Mouse (Mus musculus): ENCODE results near the gene Bcl11a. TPM values are rescaled to one million over a fixed set of nuclear protein-coding genes. Genes with fewer than 3 reads are reported as not detected.
A peak's percentile ranks its signal among the peaks of the same experiment; 100 is the strongest.

Bcl11a gene
- total and polyA plus RNA-seq, 2 experiments from 2014 or later = 70.8 to 173 TPM

GRCm38 (mm10) chr11:24099215-24099614, 21.4 kb downstream of the Bcl11a start:
- WGBS = 46% methylated on average over 10 of the region's 10 CpGs
- no peak overlapping the region for H3K4me3 ChIP-seq (ENCODE audit: low read depth, low read length)
- no peaks in the 10 kb centered on the region for H3K27me3 ChIP-seq (ENCODE audit: insufficient read depth, low read length)
- peak overlapping the region; percentile 89 for H3K27ac ChIP-seq (ENCODE audit: low read depth, low read length)
- DNase-seq (no peak), ATAC-seq (no peak)
- H3K4me2 ChIP-seq (ENCODE audit: low read depth) = peak overlapping the region; percentile 37
- no peaks in the 10 kb centered on the region for H3K9me3 ChIP-seq (ENCODE audit: low read length)
- no peaks in the 10 kb centered on the region for H3K36me3 ChIP-seq (ENCODE audit: insufficient read depth)
- TF ChIP-seq CTCF (IDR thresholded peaks at IDR 0.05; ENCODE audit: low read depth) = no peak
- H3K4me1 ChIP-seq (ENCODE audit: insufficient read depth) = peaks cover 54% of the 10 kb centered on the region
- peak overlapping the region; percentile 26 for H3K9ac ChIP-seq

GRCm38 (mm10) chr11:24099886-24100293, 22.0 kb downstream of the Bcl11a start:
- peak overlapping the region; percentile 47 for H3K27ac ChIP-seq (ENCODE audit: low read depth, low read length)
- DNase-seq (no peak), ATAC-seq (no peak)
- no peaks in the 10 kb centered on the region for H3K36me3 ChIP-seq (ENCODE audit: insufficient read depth)
- H3K4me2 ChIP-seq (ENCODE audit: low read depth) = peak overlapping the region; percentile 37
- no peak overlapping the region for H3K4me3 ChIP-seq (ENCODE audit: low read depth, low read length)
- no peaks in the 10 kb centered on the region for H3K9me3 ChIP-seq (ENCODE audit: low read length)
- no peaks in the 10 kb centered on the region for H3K27me3 ChIP-seq (ENCODE audit: insufficient read depth, low read length)
- 11% methylated on average over 7 of the region's 7 CpGs for WGBS
- H3K9ac ChIP-seq = peak overlapping the region; percentile 26; the same call in 1 of the 2 replicates
- no peak for TF ChIP-seq CTCF (IDR thresholded peaks at IDR 0.05; ENCODE audit: low read depth)
- H3K4me1 ChIP-seq (ENCODE audit: insufficient read depth) = peaks cover 48% of the 10 kb centered on the region

- Histone ChIP-seq H3K27ac (ENCODE audit: low read depth, low read length) (peak overlapping the region; percentile 47), H3K36me3 (ENCODE audit: insufficient read depth) (no peaks in the 10 kb centered on the region), H3K27me3 (ENCODE audit: insufficient read depth, low read length) (no peaks in the 10 kb centered on the region), H3K9me3 (ENCODE audit: low read length) (no peaks in the 10 kb centered on the region), H3K4me3 (ENCODE audit: low read depth, low read length) (no peak overlapping the region), H3K9ac (no peak overlapping the region), H3K4me1 (ENCODE audit: insufficient read depth) (peaks cover 41% of the 10 kb centered on the region), H3K4me2 (ENCODE audit: low read depth) (peak overlapping the region; percentile 13)
- WGBS = 43% methylated on average over 4 of the region's 4 CpGs
- DNase-seq (no peak), ATAC-seq (peak; percentile 13; the same call in 1 of the 2 replicates)
- no peak for TF ChIP-seq CTCF (IDR thresholded peaks at IDR 0.05; ENCODE audit: low read depth)
Observed at GRCm38 (mm10) chr11:24100449-24101070, 22.7 kb downstream of the Bcl11a start.

- H3K27ac ChIP-seq (ENCODE audit: low read depth, low read length) = peak overlapping the region; percentile 23; the same call in 1 of the 2 replicates
- DNase-seq (no peak), ATAC-seq (no peak)
- no peak overlapping the region for H3K4me2 ChIP-seq (ENCODE audit: low read depth)
- H3K9me3 ChIP-seq (ENCODE audit: low read length) = no peaks in the 10 kb centered on the region
- no peak for TF ChIP-seq CTCF (IDR thresholded peaks at IDR 0.05; ENCODE audit: low read depth)
- 87% methylated on average over 3 of the region's 3 CpGs for WGBS
- H3K4me1 ChIP-seq (ENCODE audit: insufficient read depth) = peaks cover 38% of the 10 kb centered on the region
- H3K9ac ChIP-seq = no peak overlapping the region
- H3K27me3 ChIP-seq (ENCODE audit: insufficient read depth, low read length) = no peaks in the 10 kb centered on the region
- H3K36me3 ChIP-seq (ENCODE audit: insufficient read depth) = no peaks in the 10 kb centered on the region
- H3K4me3 ChIP-seq (ENCODE audit: low read depth, low read length) = no peak overlapping the region
Observed at GRCm38 (mm10) chr11:24101625-24102024, 23.8 kb downstream of the Bcl11a start.

- ATAC-seq = no peak
- no peak for DNase-seq
- Histone ChIP-seq H3K9me3 (ENCODE audit: low read length) (no peaks in the 10 kb centered on the region), H3K4me2 (ENCODE audit: low read depth) (no peak overlapping the region), H3K36me3 (ENCODE audit: insufficient read depth) (no peaks in the 10 kb centered on the region), H3K4me3 (ENCODE audit: low read depth, low read length) (no peak overlapping the region), H3K9ac (no peak overlapping the region), H3K4me1 (ENCODE audit: insufficient read depth) (peaks cover 37% of the 10 kb centered on the region), H3K27ac (ENCODE audit: low read depth, low read length) (peak overlapping the region; percentile 23; the same call in 1 of the 2 replicates), H3K27me3 (ENCODE audit: insufficient read depth, low read length) (no peaks in the 10 kb centered on the region)
- 81% methylated on average over 2 of the region's 2 CpGs for WGBS
- no peak for TF ChIP-seq CTCF (IDR thresholded peaks at IDR 0.05; ENCODE audit: low read depth)
Observed at GRCm38 (mm10) chr11:24102372-24102771, 24.5 kb downstream of the Bcl11a start.

- H3K4me3 ChIP-seq (ENCODE audit: low read depth, low read length) = no peak overlapping the region
- no peaks in the 10 kb centered on the region for H3K36me3 ChIP-seq (ENCODE audit: insufficient read depth)
- TF ChIP-seq CTCF (IDR thresholded peaks at IDR 0.05; ENCODE audit: low read depth) = no peak
- H3K27ac ChIP-seq (ENCODE audit: low read depth, low read length) = 0 out of 2 replicates have a peak overlapping the region, but pooled peaks have one; percentile 35
- peaks cover 34% of the 10 kb centered on the region for H3K4me1 ChIP-seq (ENCODE audit: insufficient read depth)
- no peak overlapping the region for H3K9ac ChIP-seq
- no peaks in the 10 kb centered on the region for H3K9me3 ChIP-seq (ENCODE audit: low read length)
- DNase-seq = no peak
- H3K27me3 ChIP-seq (ENCODE audit: insufficient read depth, low read length) = no peaks in the 10 kb centered on the region
- no peak overlapping the region for H3K4me2 ChIP-seq (ENCODE audit: low read depth)
- WGBS = 66% methylated on average over 6 of the region's 6 CpGs
- ATAC-seq = no peak
Observed at GRCm38 (mm10) chr11:24103128-24103742, 25.4 kb downstream of the Bcl11a start.

- no peak overlapping the region for H3K4me3 ChIP-seq (ENCODE audit: low read depth, low read length)
- WGBS = 61% methylated on average over 5 of the region's 5 CpGs
- peaks cover 11% of the 10 kb centered on the region for H3K4me1 ChIP-seq (ENCODE audit: insufficient read depth)
Observed at GRCm38 (mm10) chr11:24107414-24107813, 29.6 kb downstream of the Bcl11a start.

More at GRCm38 (mm10) chr11:24107414-24107813, 29.6 kb downstream of the Bcl11a start:
- Histone ChIP-seq H3K9ac (no peak overlapping the region; the same call in 1 of the 2 replicates), H3K4me2 (ENCODE audit: low read depth) (no peak overlapping the region), H3K27ac (ENCODE audit: low read depth, low read length) (peak overlapping the region; percentile 15; the same call in 1 of the 2 replicates), H3K36me3 (ENCODE audit: insufficient read depth) (no peaks in the 10 kb centered on the region), H3K27me3 (ENCODE audit: insufficient read depth, low read length) (no peaks in the 10 kb centered on the region), H3K9me3 (ENCODE audit: low read length) (no peaks in the 10 kb centered on the region)
- ATAC-seq = no peak
- TF ChIP-seq CTCF (IDR thresholded peaks at IDR 0.05; ENCODE audit: low read depth) = no peak
- DNase-seq = no peak

All from forebrain, postnatal 0 days (tissue).